Mouse (Mus musculus): ENCODE measurements around the gene Pdss2. TPM values are rescaled to one million over a fixed set of nuclear protein-coding genes. Genes with fewer than 3 reads are reported as not detected.

Pdss2 gene
- polyA plus RNA-seq, 1 experiment from 2014 or later: 17.0 TPM

DNA sequence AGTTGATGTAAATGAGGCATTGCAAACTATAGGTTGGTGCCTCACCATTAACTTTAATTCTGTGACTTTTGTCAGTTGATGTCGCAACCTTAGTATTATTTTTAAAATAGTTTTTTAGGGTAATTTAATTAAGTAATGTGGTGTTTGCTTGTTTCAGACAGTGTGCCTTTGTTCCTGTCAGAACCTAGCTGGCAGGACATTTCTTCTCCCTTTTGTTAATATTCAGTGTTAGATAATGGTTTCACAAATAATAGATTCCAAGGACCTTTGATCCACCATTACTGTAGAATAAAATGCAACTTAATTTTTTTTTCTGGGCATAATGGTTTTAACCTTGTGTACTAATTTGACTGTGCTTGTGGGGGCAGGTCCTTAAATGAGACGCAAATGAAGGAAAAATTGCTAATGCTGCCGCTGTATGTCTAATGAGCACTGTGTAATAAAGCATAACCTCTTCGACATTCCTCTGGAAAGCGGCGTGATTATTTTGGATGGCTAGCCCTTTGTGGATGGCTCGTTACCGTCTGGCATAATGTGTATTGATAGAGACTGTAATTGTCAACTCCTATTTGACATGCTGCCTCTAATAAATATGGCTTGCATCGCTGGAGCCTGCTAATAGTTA is 96.2 kb downstream of the Pdss2 start:
- H3K36me3 ChIP-seq: no peaks in the 10 kb centered on the region
- peak; percentile 29; the same call in 1 of the 2 replicates for ATAC-seq (ENCODE audit: low FRiP score, low read depth)
- H3K27me3 ChIP-seq: no peaks in the 10 kb centered on the region
- 28% methylated on average over 9 of the region's 9 CpGs for WGBS
- H3K9ac ChIP-seq: no peak overlapping the region
- no peak overlapping the region for H3K27ac ChIP-seq (replicated peaks)
- H3K9me3 ChIP-seq: no peaks in the 10 kb centered on the region
- no peak overlapping the region for H3K4me3 ChIP-seq
- no peak overlapping the region for H3K4me2 ChIP-seq
- peaks cover 11% of the 10 kb centered on the region for H3K4me1 ChIP-seq (replicated peaks)

DNA sequence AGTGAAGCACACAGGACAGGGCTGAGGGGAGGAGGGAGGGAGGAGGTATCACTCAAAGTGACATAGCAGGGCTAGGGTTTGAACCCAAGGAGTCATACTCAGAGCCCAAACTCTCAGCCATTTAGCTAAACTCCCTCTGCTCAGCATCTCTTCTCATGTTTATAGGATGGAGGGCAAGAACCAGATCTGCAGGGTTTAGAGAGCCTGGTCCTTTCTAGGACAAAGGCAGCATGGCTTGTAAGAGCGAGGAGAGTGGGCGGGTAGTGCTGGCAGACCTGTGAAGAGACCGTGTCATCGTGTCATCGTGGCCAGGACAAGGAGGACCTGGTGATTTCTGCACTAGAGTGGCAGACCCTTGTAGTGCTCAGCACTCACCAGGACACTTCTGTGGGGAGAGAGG is 99.7 kb downstream of the Pdss2 start:
- Histone ChIP-seq H3K4me1 (replicated peaks) (peaks cover 19% of the 10 kb centered on the region), H3K27me3 (no peaks in the 10 kb centered on the region), H3K36me3 (no peaks in the 10 kb centered on the region), H3K27ac (replicated peaks) (no peak overlapping the region), H3K9ac (no peak overlapping the region), H3K4me3 (no peak overlapping the region), H3K9me3 (no peaks in the 10 kb centered on the region), H3K4me2 (no peak overlapping the region)
- no peak for ATAC-seq (ENCODE audit: low FRiP score, low read depth)
- 94% methylated on average over 5 of the region's 5 CpGs for WGBS

DNA sequence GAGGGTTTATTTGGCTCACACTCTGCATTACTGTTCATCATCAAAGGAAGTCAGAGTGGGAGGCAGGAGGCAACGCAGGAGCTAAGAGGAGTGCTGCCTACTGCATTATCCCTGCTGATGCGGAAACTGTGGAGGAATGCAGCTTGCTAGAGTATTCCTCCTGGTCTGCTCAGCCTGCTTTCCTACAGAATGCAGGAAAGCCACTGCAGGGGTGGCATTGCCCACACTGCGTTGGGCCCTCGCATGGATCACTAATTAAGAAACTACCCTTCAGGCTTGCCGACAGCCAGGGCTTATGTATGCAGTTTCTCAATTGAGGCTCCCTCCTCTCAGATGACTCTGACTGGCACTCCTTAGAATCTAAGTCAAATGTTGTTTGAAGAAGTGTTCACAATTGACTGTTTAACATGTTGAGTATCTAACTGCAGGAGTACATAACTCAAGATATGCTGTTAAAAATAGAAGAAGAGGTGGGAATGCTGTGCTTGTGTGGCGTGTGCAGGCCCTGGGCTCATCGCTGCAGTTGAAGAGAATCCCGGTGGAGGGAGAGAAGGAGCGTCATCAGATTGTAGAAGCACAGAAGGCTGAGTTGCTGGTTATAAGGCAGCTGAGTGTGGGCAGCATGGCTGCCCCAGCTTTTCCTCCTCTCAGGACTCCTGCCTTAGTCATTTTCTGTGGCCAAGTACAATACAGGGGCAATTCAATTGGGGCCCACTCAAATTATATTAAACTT is 101.3 kb downstream of the Pdss2 start:
- Histone ChIP-seq H3K36me3 (no peaks in the 10 kb centered on the region), H3K27me3 (no peaks in the 10 kb centered on the region), H3K4me1 (replicated peaks) (peaks cover 17% of the 10 kb centered on the region), H3K4me3 (no peak overlapping the region), H3K27ac (replicated peaks) (no peak overlapping the region), H3K4me2 (no peak overlapping the region), H3K9ac (no peak overlapping the region), H3K9me3 (no peaks in the 10 kb centered on the region)
- 52% methylated on average over 9 of the region's 9 CpGs for WGBS
- ATAC-seq (ENCODE audit: low FRiP score, low read depth): no peak

DNA sequence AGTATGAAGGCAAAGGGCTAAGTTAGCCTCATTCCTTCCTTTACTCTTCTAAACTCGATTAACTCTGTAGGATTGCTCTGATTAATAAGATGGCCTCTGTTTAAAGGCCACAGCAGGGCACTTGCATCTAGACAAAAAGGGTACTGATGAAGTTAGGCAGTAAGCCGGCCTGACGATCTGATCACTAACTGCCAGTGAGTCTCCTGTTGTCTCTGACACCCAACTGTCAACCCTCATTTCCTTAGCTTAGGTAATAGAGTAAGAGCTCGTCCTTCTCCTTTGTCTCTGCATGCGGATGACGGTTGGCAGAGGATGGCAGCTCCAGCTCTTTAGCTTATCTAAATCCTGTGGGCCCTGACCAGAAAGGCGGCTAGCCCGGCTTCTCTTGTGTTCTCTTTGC is 102.1 kb downstream of the Pdss2 start:
- Histone ChIP-seq H3K27ac (replicated peaks) (no peak overlapping the region), H3K4me2 (no peak overlapping the region), H3K9me3 (no peaks in the 10 kb centered on the region), H3K27me3 (no peaks in the 10 kb centered on the region), H3K9ac (no peak overlapping the region), H3K4me1 (replicated peaks) (peaks cover 13% of the 10 kb centered on the region), H3K4me3 (no peak overlapping the region), H3K36me3 (no peaks in the 10 kb centered on the region)
- ATAC-seq (ENCODE audit: low FRiP score, low read depth): no peak
- 45% methylated on average over 8 of the region's 8 CpGs for WGBS

DNA sequence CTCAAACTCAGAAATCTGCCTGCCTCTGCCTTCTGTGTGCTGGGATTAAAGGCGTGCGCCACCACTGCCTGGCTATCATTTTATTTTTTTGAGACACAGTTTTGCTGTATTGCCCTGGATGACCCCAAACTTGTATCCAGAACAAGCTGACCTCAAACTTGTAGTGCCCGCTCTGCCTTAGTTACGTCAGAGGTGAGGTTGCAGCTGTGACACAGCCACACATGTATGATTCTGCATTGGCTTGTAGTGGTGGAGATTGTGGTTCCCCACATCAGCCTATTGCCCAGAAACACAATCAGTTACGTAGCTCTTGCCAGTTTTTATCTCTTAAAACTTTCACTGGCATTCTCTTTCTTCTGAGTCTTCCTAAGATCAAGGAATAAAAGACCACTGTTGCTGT is 108.5 kb downstream of the Pdss2 start:
- no peak for ATAC-seq (ENCODE audit: low FRiP score, low read depth)

DNA sequence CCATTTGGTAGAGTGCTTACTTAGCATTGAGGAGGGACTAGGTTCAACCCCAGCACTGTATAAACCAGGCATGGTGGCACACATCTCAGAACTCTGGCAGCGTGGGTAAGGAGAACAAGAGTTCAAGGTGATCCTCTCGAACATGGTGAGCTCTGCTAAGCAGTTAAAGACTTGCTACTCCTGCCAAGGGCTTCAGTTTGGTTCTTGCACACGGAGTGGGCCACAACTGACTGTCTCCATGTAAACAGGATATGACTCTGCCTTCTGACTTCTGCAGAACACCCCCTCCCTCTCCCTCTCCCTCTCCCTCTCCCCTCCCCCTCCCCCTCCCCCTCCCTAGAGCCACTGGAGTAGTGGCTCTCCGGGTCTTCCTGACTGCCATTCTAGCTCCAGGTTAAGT is 109.4 kb downstream of the Pdss2 start:
- H3K27me3 ChIP-seq: no peaks in the 10 kb centered on the region
- H3K9me3 ChIP-seq: no peaks in the 10 kb centered on the region
- H3K9ac ChIP-seq: no peak overlapping the region
- H3K27ac ChIP-seq (replicated peaks): no peak overlapping the region
- H3K4me1 ChIP-seq (replicated peaks): peaks cover 21% of the 10 kb centered on the region
- H3K4me3 ChIP-seq: no peak overlapping the region
- no peaks in the 10 kb centered on the region for H3K36me3 ChIP-seq
- no peak overlapping the region for H3K4me2 ChIP-seq
- WGBS: 67% methylated on average over 4 of the region's 4 CpGs
- no peak for ATAC-seq (ENCODE audit: low FRiP score, low read depth)

More for the DNA sequence above, 108.5 kb downstream of the Pdss2 start:
- WGBS: 93% methylated on average over 5 of the region's 5 CpGs
- H3K4me3 ChIP-seq: no peak overlapping the region
- no peaks in the 10 kb centered on the region for H3K36me3 ChIP-seq
- no peaks in the 10 kb centered on the region for H3K27me3 ChIP-seq
- no peak overlapping the region for H3K9ac ChIP-seq
- H3K4me2 ChIP-seq: no peak overlapping the region
- H3K4me1 ChIP-seq (replicated peaks): peaks cover 21% of the 10 kb centered on the region
- H3K27ac ChIP-seq (replicated peaks): no peak overlapping the region
- H3K9me3 ChIP-seq: no peaks in the 10 kb centered on the region

DNA sequence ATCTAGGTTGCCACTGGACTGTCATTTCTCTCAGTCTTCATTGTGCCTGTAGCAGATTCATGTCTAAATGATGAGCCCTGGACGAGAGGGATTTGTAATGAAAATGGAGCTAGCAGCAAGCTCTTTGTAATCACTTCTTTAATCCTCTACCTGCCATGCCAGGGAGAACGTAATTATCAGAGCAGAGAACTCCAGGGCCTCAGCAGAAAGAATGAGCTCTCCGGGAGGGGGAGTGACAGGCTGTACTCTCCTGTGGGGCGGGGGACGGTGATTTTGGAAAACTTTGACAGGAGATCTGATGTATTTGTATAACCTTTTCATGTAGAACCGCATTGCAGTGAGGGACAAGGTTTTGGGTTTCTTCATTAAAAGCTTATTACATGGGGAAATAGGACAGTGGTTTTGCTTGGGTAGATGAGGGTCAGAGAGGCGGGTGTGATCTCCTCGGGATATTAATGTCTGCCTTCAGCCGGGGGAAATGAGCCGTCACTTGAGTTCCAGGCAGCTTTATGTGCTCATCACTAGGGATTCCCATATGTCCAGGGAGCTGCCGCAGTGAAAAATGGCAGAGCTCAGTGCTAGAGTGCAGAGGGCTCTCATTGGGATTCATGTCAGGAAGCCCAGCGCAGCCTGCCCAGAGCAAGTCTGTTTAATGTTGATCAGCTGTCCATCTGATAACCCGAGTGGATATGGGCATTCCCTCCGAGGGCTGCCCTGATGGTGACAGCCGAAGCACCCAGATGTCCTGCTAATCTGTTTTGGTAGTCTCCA is 110.8 kb downstream of the Pdss2 start:
- H3K9me3 ChIP-seq: no peaks in the 10 kb centered on the region
- peak overlapping the region; percentile 30 for H3K4me2 ChIP-seq
- H3K9ac ChIP-seq: no peak overlapping the region
- H3K27me3 ChIP-seq: no peaks in the 10 kb centered on the region
- ATAC-seq (ENCODE audit: low FRiP score, low read depth): peak; percentile 83
- 11% methylated on average over 15 of the region's 15 CpGs for WGBS
- H3K27ac ChIP-seq (replicated peaks): peak overlapping the region; percentile 76
- H3K4me3 ChIP-seq: no peak overlapping the region
- peaks cover 21% of the 10 kb centered on the region for H3K4me1 ChIP-seq (replicated peaks)
- H3K36me3 ChIP-seq: no peaks in the 10 kb centered on the region

DNA sequence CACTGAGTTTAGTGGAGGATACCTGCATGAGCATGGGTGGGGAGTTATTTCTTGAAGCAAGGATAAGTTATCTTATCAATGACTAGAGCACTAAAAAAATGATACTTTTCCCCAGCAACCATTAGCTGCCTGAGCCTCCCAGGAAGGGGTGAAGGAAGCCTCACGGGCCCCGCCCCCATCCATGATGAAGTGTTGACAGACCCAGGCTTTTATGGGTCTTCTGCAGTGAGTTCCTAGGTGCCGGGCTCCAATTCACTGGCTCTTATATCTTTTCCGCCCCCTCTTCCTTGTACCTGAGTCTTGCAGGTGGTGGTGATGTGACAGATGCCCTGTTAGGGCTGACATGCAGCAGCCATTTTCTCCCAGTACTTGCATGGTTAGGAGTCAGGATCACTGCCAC is 114.6 kb downstream of the Pdss2 start:
- no peak overlapping the region for H3K27ac ChIP-seq (replicated peaks)
- ATAC-seq (ENCODE audit: low FRiP score, low read depth): no peak
- H3K4me1 ChIP-seq (replicated peaks): peaks cover 21% of the 10 kb centered on the region
- no peak overlapping the region for H3K4me3 ChIP-seq
- H3K36me3 ChIP-seq: no peaks in the 10 kb centered on the region
- no peaks in the 10 kb centered on the region for H3K27me3 ChIP-seq
- H3K4me2 ChIP-seq: no peak overlapping the region
- 85% methylated on average over 4 of the region's 4 CpGs for WGBS
- H3K9me3 ChIP-seq: no peaks in the 10 kb centered on the region
- no peak overlapping the region for H3K9ac ChIP-seq

DNA sequence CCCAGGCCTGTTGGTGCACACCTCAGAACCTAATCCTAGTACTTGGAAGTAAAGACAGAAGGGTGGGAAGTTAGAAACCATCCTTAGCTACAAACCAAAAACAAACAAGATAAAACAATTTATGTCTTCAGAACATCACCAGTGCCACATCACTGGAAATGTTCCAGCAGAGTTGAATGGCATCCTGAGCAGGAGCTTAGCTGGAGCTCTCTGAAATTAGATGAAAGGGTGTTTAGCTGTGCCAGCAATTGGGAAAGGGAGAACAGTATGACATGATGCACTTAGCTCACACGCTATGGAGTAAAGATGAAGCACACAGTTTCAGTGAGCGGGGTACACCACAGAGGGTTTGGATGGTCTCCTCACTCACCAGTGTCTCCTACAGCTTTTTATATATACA is 115.8 kb downstream of the Pdss2 start:
- no peak overlapping the region for H3K4me2 ChIP-seq
- no peaks in the 10 kb centered on the region for H3K27me3 ChIP-seq
- peaks cover 9% of the 10 kb centered on the region for H3K4me1 ChIP-seq (replicated peaks)
- H3K36me3 ChIP-seq: no peaks in the 10 kb centered on the region
- H3K9me3 ChIP-seq: no peaks in the 10 kb centered on the region
- no peak overlapping the region for H3K27ac ChIP-seq (replicated peaks)
- H3K9ac ChIP-seq: no peak overlapping the region
- WGBS: 87% methylated on average over 2 of the region's 2 CpGs
- no peak for ATAC-seq (ENCODE audit: low FRiP score, low read depth)
- no peak overlapping the region for H3K4me3 ChIP-seq

DNA sequence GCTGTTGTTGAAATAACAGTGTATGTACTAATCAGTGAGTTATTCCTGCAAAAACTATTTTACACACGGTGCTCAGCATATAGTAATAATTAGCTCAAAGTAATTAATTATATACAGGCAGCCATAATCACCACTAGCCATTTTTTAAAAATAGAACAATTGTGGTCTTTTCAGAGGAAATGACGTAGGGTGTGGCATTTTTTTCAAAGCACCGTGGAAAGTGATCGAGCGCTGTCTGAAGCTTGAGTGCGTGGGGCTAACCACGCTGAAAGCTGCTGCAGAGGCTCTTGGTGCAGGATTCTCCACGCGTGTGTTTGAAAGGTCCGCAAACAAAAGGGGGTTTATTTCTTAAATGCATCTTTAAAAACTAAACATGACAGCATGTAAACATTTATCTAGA is 118.5 kb downstream of the Pdss2 start:
- no peak for ATAC-seq (ENCODE audit: low FRiP score, low read depth)
- WGBS: 71% methylated on average over 10 of the region's 10 CpGs
- H3K9me3 ChIP-seq: no peaks in the 10 kb centered on the region
- no peak overlapping the region for H3K4me3 ChIP-seq
- H3K27ac ChIP-seq (replicated peaks): no peak overlapping the region
- no peaks in the 10 kb centered on the region for H3K4me1 ChIP-seq (replicated peaks)
- H3K27me3 ChIP-seq: no peaks in the 10 kb centered on the region
- no peak overlapping the region for H3K4me2 ChIP-seq
- no peak overlapping the region for H3K9ac ChIP-seq
- no peaks in the 10 kb centered on the region for H3K36me3 ChIP-seq

DNA sequence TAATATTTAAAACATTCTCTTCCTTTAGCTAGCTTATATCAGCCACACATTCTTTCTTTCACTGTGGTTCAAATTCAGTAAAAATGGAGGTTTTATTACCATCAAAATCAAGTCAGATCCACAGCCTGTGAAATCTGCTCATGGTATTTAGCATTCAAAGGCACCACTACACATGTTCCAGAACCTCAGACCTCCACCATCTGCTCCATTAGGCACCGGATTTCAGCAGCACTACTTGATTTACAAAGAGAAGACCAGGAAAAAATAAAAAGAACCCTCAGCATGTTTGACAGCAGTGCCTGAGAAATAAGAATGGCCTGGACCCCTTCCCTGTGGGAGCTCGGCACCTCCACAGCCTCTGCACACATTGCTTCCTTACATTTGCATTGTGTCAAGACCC is 128.4 kb downstream of the Pdss2 start:
- Histone ChIP-seq H3K27ac (replicated peaks) (peak overlapping the region; percentile 42; the same call in 1 of the 2 replicates), H3K4me1 (replicated peaks) (peaks cover 11% of the 10 kb centered on the region; the same call in 1 of the 2 replicates), H3K27me3 (no peaks in the 10 kb centered on the region), H3K9ac (no peak overlapping the region), H3K4me3 (no peak overlapping the region), H3K4me2 (no peak overlapping the region), H3K9me3 (no peaks in the 10 kb centered on the region), H3K36me3 (no peaks in the 10 kb centered on the region)
- ATAC-seq (ENCODE audit: low FRiP score, low read depth): no peak
- 29% methylated on average over 2 of the region's 2 CpGs for WGBS

DNA sequence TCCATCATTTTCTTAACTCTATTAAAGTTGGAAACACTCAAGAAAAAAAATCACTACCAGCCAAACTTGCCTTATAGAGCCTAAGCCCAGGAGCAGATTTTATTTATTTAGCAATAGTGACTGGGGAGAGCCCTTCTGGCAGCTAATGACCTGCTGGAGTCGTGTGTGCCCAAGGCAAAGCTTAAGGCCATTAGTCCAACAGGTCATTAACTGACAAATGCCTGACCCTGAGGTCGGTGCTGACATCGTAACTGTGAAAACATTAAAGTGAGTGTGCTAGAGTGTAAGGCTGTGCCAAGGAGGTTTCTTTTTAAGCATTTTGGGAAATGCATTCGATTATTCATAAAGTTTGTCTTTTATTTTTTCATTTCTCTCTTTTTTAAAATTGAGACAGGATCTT is 136.6 kb downstream of the Pdss2 start:
- 63% methylated on average over 4 of the region's 4 CpGs for WGBS
- Histone ChIP-seq H3K4me2 (no peak overlapping the region), H3K9me3 (no peaks in the 10 kb centered on the region), H3K27ac (replicated peaks) (no peak overlapping the region), H3K36me3 (no peaks in the 10 kb centered on the region), H3K4me3 (no peak overlapping the region), H3K9ac (no peak overlapping the region), H3K4me1 (replicated peaks) (no peaks in the 10 kb centered on the region), H3K27me3 (no peaks in the 10 kb centered on the region)
- ATAC-seq (ENCODE audit: low FRiP score, low read depth): no peak
